Mouse (Mus musculus) CH12.LX (cell line): Measurements from ENCODE around the gene Dgcr8. TPM values are rescaled to one million over a fixed set of nuclear protein-coding genes. Genes with fewer than 3 reads are reported as not detected.

ENCODE experiments used
- DNase-seq: peaks from one replicate; pipeline ENCODE4 v3.0.0-alpha.2; 2013; ENCODE audit errors: extremely low read depth
- H3K27ac ChIP-seq: 2 replicates; pipeline ENCODE4 v1.5.1; 2012; ENCODE audit warnings: low read depth, mild to moderate bottlenecking, control low read depth, moderate library complexity; ENCODE audit not compliant: insufficient read depth
- H3K27me3 ChIP-seq: replicated peaks from 2 replicates; pipeline ENCODE3; 2012; ENCODE audit warnings: inconsistent platforms
- H3K36me3 ChIP-seq, 2 experiments: replicated peaks in 1 of 2; 2 replicates each; pipeline versions ENCODE3 to v1.6.1; 2012; ENCODE audit warnings: inconsistent platforms in 1 of 2, low read length in 1 of 2, mild to moderate bottlenecking in 1 of 2, mixed read lengths in 1 of 2, moderate library complexity in 1 of 2; ENCODE audit not compliant: control insufficient read depth in 1 of 2, insufficient read depth in 1 of 2
- H3K4me1 ChIP-seq, 2 experiments: 2 replicates each; pipeline ENCODE4 v1.6.1; 2012; ENCODE audit warnings: inconsistent platforms in 1 of 2, moderate library complexity in 1 of 2; ENCODE audit not compliant: insufficient read depth in 2 of 2, control insufficient read depth in 1 of 2
- H3K4me2 ChIP-seq: 2 replicates; pipeline ENCODE4 v1.6.1; 2012; ENCODE audit warnings: low read depth, mild to moderate bottlenecking, control low read depth; ENCODE audit not compliant: poor library complexity, insufficient read depth, severe bottlenecking
- H3K4me3 ChIP-seq, 3 experiments: fragments of 150-350 bp in 1 of 3; sonication (generic) in 1 of 3; replicated peaks in 1 of 3; 2 replicates each; pipeline versions ENCODE3 to v1.5.1; 2011 to 2012; ENCODE audit warnings: low read depth in 2 of 3, low read length in 2 of 3, mild to moderate bottlenecking in 2 of 3, moderate library complexity in 2 of 3, control low read depth in 1 of 3, improper control_type of control experiment in 1 of 3, inconsistent platforms in 1 of 3, mixed read lengths in 1 of 3; ENCODE audit not compliant: poor library complexity in 1 of 3
- H3K79me2 ChIP-seq: replicated peaks from 2 replicates; pipeline ENCODE4 v1.6.1; 2012; ENCODE audit warnings: mild to moderate bottlenecking, moderate library complexity; ENCODE audit not compliant: control insufficient read depth, poor library complexity, insufficient read depth, severe bottlenecking; ENCODE audit errors: extremely low read depth
- H3K9ac ChIP-seq: 2 replicates; pipeline ENCODE4 v1.6.1; 2012; ENCODE audit warnings: low read depth, mild to moderate bottlenecking, control low read depth, moderate library complexity; ENCODE audit not compliant: insufficient read depth
- H3K9me3 ChIP-seq: replicated peaks from 2 replicates; pipeline ENCODE3; 2012; ENCODE audit warnings: low read length, inconsistent platforms, mixed read lengths
- BHLHE40 ChIP-seq: IDR thresholded peaks from 2 replicates; pipeline ENCODE4 v1.6.1; 2011; ENCODE audit warnings: mild to moderate bottlenecking, low read depth, low read length, improper control_type of control experiment
- E2F4 ChIP-seq: IDR thresholded peaks from 2 replicates; pipeline ENCODE4 v1.6.1; 2011; ENCODE audit warnings: low read depth, low read length, improper control_type of control experiment; ENCODE audit not compliant: insufficient replicate concordance
- ETS1 ChIP-seq: conservative IDR thresholded peaks from 2 replicates; pipeline ENCODE4 v1.6.1; 2012; ENCODE audit warnings: low read depth, mild to moderate bottlenecking, inconsistent platforms, low read length, improper control_type of control experiment, moderate library complexity
- JUN ChIP-seq: IDR thresholded peaks from 2 replicates; pipeline ENCODE4 v1.6.1; 2011; ENCODE audit warnings: low read depth, mild to moderate bottlenecking, low read length, improper control_type of control experiment, moderate library complexity; ENCODE audit not compliant: insufficient read depth
- MYC ChIP-seq: IDR thresholded peaks from 2 replicates; pipeline ENCODE4 v1.6.1; 2011; ENCODE audit warnings: low read depth, mild to moderate bottlenecking, improper control_type of control experiment, low read length
- NRF1 ChIP-seq: IDR thresholded peaks from 2 replicates; pipeline ENCODE4 v1.6.1; 2014; ENCODE audit warnings: low read depth, mild to moderate bottlenecking, inconsistent platforms, low read length, improper control_type of control experiment, moderate library complexity
- PAX5 ChIP-seq: IDR thresholded peaks from 2 replicates; pipeline ENCODE4 v1.6.1; 2012; ENCODE audit warnings: low read length, inconsistent platforms, mixed read lengths
- POLR2A ChIP-seq: IDR thresholded peaks from 2 replicates; pipeline ENCODE4 v1.6.1; 2011; ENCODE audit warnings: low read depth, mild to moderate bottlenecking, improper control_type of control experiment, low read length
- SIN3A ChIP-seq: IDR thresholded peaks from 2 replicates; pipeline ENCODE4 v1.6.1; 2012; ENCODE audit warnings: low read length, improper control_type of control experiment, inconsistent platforms
- TBP ChIP-seq: conservative IDR thresholded peaks from 2 replicates; pipeline ENCODE4 v1.6.1; 2011; ENCODE audit warnings: low read depth, low read length, improper control_type of control experiment
- USF2 ChIP-seq: conservative IDR thresholded peaks from 2 replicates; pipeline ENCODE4 v1.6.1; 2011; ENCODE audit warnings: low read depth, low read length, improper control_type of control experiment
- ZNF384 ChIP-seq: IDR thresholded peaks from 2 replicates; pipeline ENCODE4 v1.6.1; 2012; ENCODE audit warnings: low read depth, low read length, improper control_type of control experiment, inconsistent platforms
- dilution Hi-C: fragments of 300-500 bp; cut with MboI; formaldehyde crosslinking; loops from 2 replicates; pipeline ENCODE4 v1.14.3; 2020; ENCODE audit warnings: low sequenced_read_pairs; ENCODE audit not compliant: extremely low pct_unique_long_range_greater_than_20kb, extremely low pct_ligation_motif_present
- in situ Hi-C: fragments of 300-500 bp; cut with MboI; formaldehyde crosslinking; loops from 3 replicates; pipeline ENCODE4 v1.14.3; 2019; ENCODE audit warnings: low sequenced_read_pairs, low pct_ligation_motif_present, low pct_unique_long_range_greater_than_20kb, mixed read lengths
- polyA plus RNA-seq: library from polyadenylated mRNA; unstranded; fragments of >175 nt; gene quantifications from 2 replicates; pipeline ENCODE4 v1.2.1, GENCODE M21; 2012; ENCODE audit warnings: low read depth; ENCODE audit not compliant: insufficient read length
- total RNA-seq, 2 experiments: library from RNA; depleted of rRNA; stranded (reverse); fragments of 300-350 nt in 1 of 2; fragments of >200 nt in 1 of 2; gene quantifications; 2 replicates each; pipeline ENCODE4 v1.2.3; 2012 to 2014

Dgcr8 gene
- total and polyA plus RNA-seq, 3 experiments: 29.1 to 39.9 (median 31.8) TPM

DNA sequence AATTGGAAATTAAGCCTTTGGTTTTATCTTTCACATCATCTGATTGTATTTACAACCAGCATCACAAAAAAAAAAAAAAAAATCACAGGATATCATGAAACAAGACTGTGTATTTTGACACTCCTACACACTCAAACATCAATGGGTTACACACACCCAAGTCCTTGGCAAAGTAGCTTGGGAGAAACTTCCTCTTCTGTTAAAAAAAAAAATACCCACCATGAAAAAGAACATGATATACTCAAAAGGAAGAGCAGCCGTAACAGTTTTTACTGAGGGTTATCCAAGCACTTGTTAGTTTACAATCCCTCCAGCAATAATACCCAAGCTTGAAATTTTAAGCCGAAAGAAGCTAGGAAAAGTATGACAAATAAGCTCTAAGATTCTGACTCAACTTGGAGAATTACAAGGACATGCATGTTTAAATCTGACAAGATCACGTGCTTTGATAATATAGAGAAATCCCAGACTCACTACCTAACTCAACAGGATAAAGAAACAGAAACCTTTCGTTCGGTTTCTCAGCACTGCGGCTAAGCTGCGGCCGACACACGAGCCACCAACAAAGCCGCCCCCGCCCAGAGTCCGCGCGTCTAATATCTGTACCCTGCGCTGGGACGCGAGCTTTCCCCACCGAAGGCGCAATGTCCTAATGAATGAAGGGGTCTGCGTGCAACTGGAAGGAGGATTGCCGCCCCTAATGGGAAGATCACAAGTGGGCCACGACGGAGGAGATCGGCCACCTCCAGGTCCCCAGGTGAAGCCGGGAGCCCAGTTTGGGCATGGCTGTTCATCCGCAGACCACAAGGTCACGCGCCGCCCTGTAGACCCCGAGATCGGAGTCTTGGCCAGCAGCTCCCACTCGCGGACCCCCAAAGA, 41.3 kb downstream of the Dgcr8 start:
- Histone ChIP-seq H3K79me2 (peaks cover 78% of the 10 kb centered on the region), H3K9ac (peak overlapping the region; percentile 83), H3K4me1 (peaks cover 16 to 61% of the 10 kb centered on the region in 2 experiments), H3K36me3 (peaks cover 61 to 77% of the 10 kb centered on the region in 2 experiments), H3K27ac (peak overlapping the region; percentile 21; the same call in 1 of the 2 replicates), H3K27me3 (no peaks in the 10 kb centered on the region), H3K4me2 (peak overlapping the region; percentile 97), H3K9me3 (no peaks in the 10 kb centered on the region), H3K4me3 (peak overlapping the region; percentile 78 to 93 (median 82))
- DNase-seq: no peak
- in situ Hi-C loops (no loop called here), dilution Hi-C loops (no loop called here)
- peak; percentile 44; the same call in 1 of the 2 replicates for TF ChIP-seq USF2
- no peak for TF ChIP-seq ETS1
- peak; percentile 25; the same call in 1 of the 2 replicates for TF ChIP-seq MYC
- TF ChIP-seq PAX5: no peak
- TF ChIP-seq ZNF384: peak; percentile 65; the same call in 1 of the 2 replicates
- TF ChIP-seq SIN3A: peak; percentile 18; the same call in 1 of the 2 replicates
- no peak for TF ChIP-seq NRF1
- TF ChIP-seq TBP: 0 out of 2 replicates have a peak, but pooled peaks have one; percentile 51
- TF ChIP-seq E2F4: 0 out of 2 replicates have a peak, but pooled peaks have one; percentile 29
- peak; percentile 56 for TF ChIP-seq BHLHE40

DNA sequence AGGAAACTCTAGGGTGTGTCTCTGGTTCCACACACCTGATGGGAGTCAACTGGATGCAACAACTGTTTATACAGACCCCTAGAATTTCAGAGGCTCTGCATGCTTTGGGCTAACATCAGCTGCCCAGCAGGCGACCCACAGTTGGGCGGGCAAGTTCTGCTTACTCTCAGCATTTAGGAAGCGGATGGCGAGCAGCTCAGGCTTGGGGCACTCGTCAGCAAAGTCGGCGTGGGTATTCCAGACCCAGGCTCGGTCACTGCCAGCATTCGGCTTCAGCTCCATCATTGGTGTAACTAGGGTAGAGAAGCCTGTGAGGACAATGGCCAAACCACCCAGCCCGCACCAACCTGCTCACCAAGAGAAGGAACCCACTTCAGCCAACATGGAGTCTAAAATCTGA, 47.5 kb downstream of the Dgcr8 start:
- dilution Hi-C loops (no loop called here), in situ Hi-C loops (no loop called here)
- Histone ChIP-seq H3K79me2 (peaks cover 37% of the 10 kb centered on the region), H3K27me3 (no peaks in the 10 kb centered on the region), H3K4me3 (no peak overlapping the region), H3K9ac (no peak overlapping the region), H3K27ac (no peak overlapping the region), H3K36me3 (peaks cover 81 to 96% of the 10 kb centered on the region in 2 experiments), H3K4me2 (no peak overlapping the region), H3K4me1 (peaks cover 6 to 39% of the 10 kb centered on the region in 2 experiments), H3K9me3 (no peaks in the 10 kb centered on the region)
- no peak for TF ChIP-seq JUN
- TF ChIP-seq POLR2A: peak; percentile 30; the same call in 1 of the 2 replicates
- no peak for DNase-seq
